Mouse (Mus musculus) forebrain, embryonic 16.5 days (tissue): ENCODE results near the gene Tmem44. TPM values are rescaled to one million over a fixed set of nuclear protein-coding genes. Genes with fewer than 3 reads are reported as not detected.

Experiments used
- ATAC-seq: fragments of 200-750 bp; cut with Nextera tagmentation; 2 replicates; pipeline ENCODE4 v1.8.0; 2017; ENCODE audit warnings: mild to moderate bottlenecking, moderate library complexity
- H3K27ac ChIP-seq: fragments of 300-500 bp; sonication (generic); 2 replicates; pipeline ENCODE4 v1.5.1; 2014; ENCODE audit warnings: low read length, control low read depth
- H3K27me3 ChIP-seq: fragments of 300-500 bp; sonication (generic); replicated peaks from 2 replicates; pipeline ENCODE4 v1.6.1; 2014; ENCODE audit warnings: low read length; ENCODE audit not compliant: control insufficient read depth, insufficient read depth
- H3K36me3 ChIP-seq: fragments of 300-500 bp; sonication (generic); 2 replicates; pipeline ENCODE4 v1.6.1; 2014; ENCODE audit not compliant: control insufficient read depth, insufficient read depth
- H3K4me1 ChIP-seq: fragments of 300-500 bp; sonication (generic); replicated peaks from 2 replicates; pipeline ENCODE4 v1.6.1; 2014; ENCODE audit warnings: low read length; ENCODE audit not compliant: control insufficient read depth, insufficient read depth
- H3K4me2 ChIP-seq: fragments of 300-500 bp; sonication (generic); 2 replicates; pipeline ENCODE4 v1.6.1; 2014; ENCODE audit warnings: mild to moderate bottlenecking, low read length, control low read depth
- H3K4me3 ChIP-seq: fragments of 300-500 bp; sonication (generic); replicated peaks from 2 replicates; pipeline ENCODE4 v1.5.1; 2014; ENCODE audit warnings: mild to moderate bottlenecking, low read length, control low read depth
- H3K9ac ChIP-seq: fragments of 300-500 bp; sonication (generic); replicated peaks from 2 replicates; pipeline ENCODE4 v1.6.1; 2014; ENCODE audit warnings: low read depth, low read length, control low read depth
- H3K9me3 ChIP-seq: fragments of 300-500 bp; sonication (generic); 2 replicates; pipeline ENCODE4 v1.6.1; 2016; ENCODE audit warnings: low read length; ENCODE audit not compliant: control insufficient read depth
- WGBS: fragments of 180-500 bp; shearing (Covaris S2); extraction: QIAGEN DNeasy Blood & Tissue Kit; methylation state at CpG from one replicate; pipeline ENCODE4 v1.1.7; 2014; 5-methylcytosine and 5-hydroxymethylcytosine counted together
- polyA plus RNA-seq: library from polyadenylated mRNA; unstranded; fragments of >200 nt; fragmentation: Nextera tagmentation; extraction: Ambion mirVana; gene quantifications from 2 replicates; pipeline ENCODE4 v1.2.1, GENCODE M21; 2015

Gene Tmem44
- polyA plus RNA-seq, 1 experiment from 2014 or later: 106 TPM

GRCm38 (mm10) chr16:30494883-30495282 is 55.8 kb downstream of the Tmem44 start:
- Histone ChIP-seq H3K27ac (no peak overlapping the region), H3K9me3 (no peaks in the 10 kb centered on the region), H3K36me3 (no peaks in the 10 kb centered on the region), H3K4me1 (no peaks in the 10 kb centered on the region), H3K9ac (no peak overlapping the region), H3K4me3 (no peak overlapping the region), H3K27me3 (no peaks in the 10 kb centered on the region), H3K4me2 (no peak overlapping the region)
- WGBS: 88% methylated on average over 6 of the region's 6 CpGs
- ATAC-seq: no peak

GRCm38 (mm10) chr16:30491742-30492141 is 58.9 kb downstream of the Tmem44 start:
- no peaks in the 10 kb centered on the region for H3K4me1 ChIP-seq
- WGBS: 88% methylated on average over 4 of the region's 4 CpGs
- no peak overlapping the region for H3K27ac ChIP-seq
- H3K27me3 ChIP-seq: no peaks in the 10 kb centered on the region
- H3K9ac ChIP-seq: no peak overlapping the region
- no peak for ATAC-seq
- H3K9me3 ChIP-seq: no peaks in the 10 kb centered on the region
- H3K36me3 ChIP-seq: no peaks in the 10 kb centered on the region
- H3K4me3 ChIP-seq: no peak overlapping the region
- H3K4me2 ChIP-seq: no peak overlapping the region

GRCm38 (mm10) chr16:30490791-30491190 is 59.9 kb downstream of the Tmem44 start:
- Histone ChIP-seq H3K4me1 (no peaks in the 10 kb centered on the region), H3K9ac (no peak overlapping the region), H3K27ac (no peak overlapping the region), H3K4me3 (no peak overlapping the region), H3K4me2 (no peak overlapping the region), H3K9me3 (no peaks in the 10 kb centered on the region), H3K36me3 (no peaks in the 10 kb centered on the region), H3K27me3 (no peaks in the 10 kb centered on the region)
- no peak for ATAC-seq
- 37% methylated on average over 2 of the region's 2 CpGs for WGBS

GRCm38 (mm10) chr16:30490316-30490715 is 60.3 kb downstream of the Tmem44 start:
- H3K27me3 ChIP-seq: no peaks in the 10 kb centered on the region
- WGBS: 14% methylated on average over 4 of the region's 4 CpGs
- no peaks in the 10 kb centered on the region for H3K9me3 ChIP-seq
- no peaks in the 10 kb centered on the region for H3K36me3 ChIP-seq
- no peak overlapping the region for H3K9ac ChIP-seq
- no peak overlapping the region for H3K27ac ChIP-seq
- no peaks in the 10 kb centered on the region for H3K4me1 ChIP-seq
- H3K4me2 ChIP-seq: no peak overlapping the region
- ATAC-seq: no peak
- H3K4me3 ChIP-seq: no peak overlapping the region

- no peaks in the 10 kb centered on the region for H3K4me1 ChIP-seq
- no peak overlapping the region for H3K4me3 ChIP-seq
- H3K9ac ChIP-seq: no peak overlapping the region
- H3K27me3 ChIP-seq: no peaks in the 10 kb centered on the region
- no peaks in the 10 kb centered on the region for H3K9me3 ChIP-seq
- 77% methylated on average over 4 of the region's 4 CpGs for WGBS
- no peak overlapping the region for H3K27ac ChIP-seq
- H3K4me2 ChIP-seq: no peak overlapping the region
- ATAC-seq: no peak
- H3K36me3 ChIP-seq: no peaks in the 10 kb centered on the region
Measured at GRCm38 (mm10) chr16:30489662-30490061, 61.0 kb downstream of the Tmem44 start.

- H3K9ac ChIP-seq: no peak overlapping the region
- no peaks in the 10 kb centered on the region for H3K9me3 ChIP-seq
- no peaks in the 10 kb centered on the region for H3K4me1 ChIP-seq
- H3K36me3 ChIP-seq: no peaks in the 10 kb centered on the region
- H3K4me3 ChIP-seq: no peak overlapping the region
- WGBS: 70% methylated on average over 4 of the region's 4 CpGs
- no peak for ATAC-seq
- no peak overlapping the region for H3K27ac ChIP-seq
- H3K4me2 ChIP-seq: no peak overlapping the region
- H3K27me3 ChIP-seq: no peaks in the 10 kb centered on the region
Measured at GRCm38 (mm10) chr16:30486498-30486897, 64.1 kb downstream of the Tmem44 start.

- WGBS: 88% methylated on average over 5 of the region's 5 CpGs
Measured at GRCm38 (mm10) chr16:30477791-30478190, 72.9 kb downstream of the Tmem44 start.

GRCm38 (mm10) chr16:30477006-30477405 is 73.6 kb downstream of the Tmem44 start:
- Histone ChIP-seq H3K4me2 (no peak overlapping the region), H3K9me3 (no peaks in the 10 kb centered on the region), H3K9ac (no peak overlapping the region), H3K27me3 (no peaks in the 10 kb centered on the region), H3K4me1 (peaks cover 7% of the 10 kb centered on the region), H3K4me3 (no peak overlapping the region), H3K36me3 (no peaks in the 10 kb centered on the region), H3K27ac (no peak overlapping the region)
- WGBS: 14% methylated on average over 3 of the region's 3 CpGs
- no peak for ATAC-seq

More at GRCm38 (mm10) chr16:30477791-30478190, 72.9 kb downstream of the Tmem44 start:
- Histone ChIP-seq H3K36me3 (no peaks in the 10 kb centered on the region), H3K27me3 (no peaks in the 10 kb centered on the region), H3K27ac (no peak overlapping the region), H3K9ac (no peak overlapping the region), H3K4me3 (no peak overlapping the region), H3K9me3 (no peaks in the 10 kb centered on the region), H3K4me1 (peaks cover 7% of the 10 kb centered on the region), H3K4me2 (no peak overlapping the region)
- ATAC-seq: no peak

- Histone ChIP-seq H3K27me3 (no peaks in the 10 kb centered on the region), H3K36me3 (no peaks in the 10 kb centered on the region), H3K4me3 (no peak overlapping the region), H3K4me1 (peaks cover 7% of the 10 kb centered on the region), H3K4me2 (no peak overlapping the region), H3K27ac (0 out of 2 replicates have a peak overlapping the region, but pooled peaks have one; percentile 37), H3K9me3 (peaks cover 6% of the 10 kb centered on the region), H3K9ac (no peak overlapping the region)
- ATAC-seq: peak; percentile 55; the same call in 1 of the 2 replicates
- 49% methylated on average over 10 of the region's 10 CpGs for WGBS
Measured at GRCm38 (mm10) chr16:30475633-30476461, 74.8 kb downstream of the Tmem44 start.
